Mouse (Mus musculus) midbrain, embryonic 13.5 days (tissue): ENCODE measurements around the gene Hmgcll1. TPM values are rescaled to one million over a fixed set of nuclear protein-coding genes. Genes with fewer than 3 reads are reported as not detected.

ENCODE experiments used
- ATAC-seq: fragments of 200-750 bp; cut with Nextera tagmentation; 2 replicates; pipeline ENCODE4 v1.8.0; 2017; ENCODE audit warnings: mild to moderate bottlenecking, moderate TSS enrichment, moderate library complexity
- H3K27ac ChIP-seq: fragments of 300-500 bp; sonication (generic); 2 replicates; pipeline ENCODE4 v1.5.1; 2015; ENCODE audit warnings: inconsistent platforms, mild to moderate bottlenecking, moderate library complexity
- H3K27me3 ChIP-seq: fragments of 300-500 bp; sonication (generic); 2 replicates; pipeline ENCODE4 v1.6.1; 2015; ENCODE audit warnings: mild to moderate bottlenecking, inconsistent platforms
- H3K36me3 ChIP-seq: fragments of 300-500 bp; sonication (generic); 2 replicates; pipeline ENCODE4 v1.6.1; 2015; ENCODE audit warnings: mild to moderate bottlenecking, inconsistent platforms
- H3K4me1 ChIP-seq: fragments of 300-500 bp; sonication (generic); replicated peaks from 2 replicates; pipeline ENCODE4 v1.6.1; 2015; ENCODE audit warnings: inconsistent platforms
- H3K4me2 ChIP-seq: fragments of 300-500 bp; sonication (generic); replicated peaks from 2 replicates; pipeline ENCODE4 v1.6.1; 2015; ENCODE audit warnings: moderate library complexity, mild to moderate bottlenecking, inconsistent platforms
- H3K4me3 ChIP-seq: fragments of 300-500 bp; sonication (generic); replicated peaks from 2 replicates; pipeline ENCODE4 v1.5.1; 2015; ENCODE audit warnings: mild to moderate bottlenecking, inconsistent platforms
- H3K9ac ChIP-seq: fragments of 300-500 bp; sonication (generic); replicated peaks from 2 replicates; pipeline ENCODE4 v1.6.1; 2015; ENCODE audit warnings: mild to moderate bottlenecking, inconsistent platforms
- H3K9me3 ChIP-seq: fragments of 300-500 bp; sonication (generic); 2 replicates; pipeline ENCODE4 v1.6.1; 2016; ENCODE audit warnings: mild to moderate bottlenecking, inconsistent platforms
- WGBS: fragments of 180-500 bp; shearing (Covaris S2); methylation state at CpG from one replicate; pipeline ENCODE4 v1.1.7; 2015; 5-methylcytosine and 5-hydroxymethylcytosine counted together
- polyA plus RNA-seq: library from polyadenylated mRNA; unstranded; fragments of >200 nt; fragmentation: Nextera tagmentation; extraction: Ambion mirVana; gene quantifications from 2 replicates; pipeline ENCODE4 v1.2.1, GENCODE M21; 2015

Hmgcll1 gene
- 21.6 and 22.6 TPM in 2 replicates for polyA plus RNA-seq

DNA sequence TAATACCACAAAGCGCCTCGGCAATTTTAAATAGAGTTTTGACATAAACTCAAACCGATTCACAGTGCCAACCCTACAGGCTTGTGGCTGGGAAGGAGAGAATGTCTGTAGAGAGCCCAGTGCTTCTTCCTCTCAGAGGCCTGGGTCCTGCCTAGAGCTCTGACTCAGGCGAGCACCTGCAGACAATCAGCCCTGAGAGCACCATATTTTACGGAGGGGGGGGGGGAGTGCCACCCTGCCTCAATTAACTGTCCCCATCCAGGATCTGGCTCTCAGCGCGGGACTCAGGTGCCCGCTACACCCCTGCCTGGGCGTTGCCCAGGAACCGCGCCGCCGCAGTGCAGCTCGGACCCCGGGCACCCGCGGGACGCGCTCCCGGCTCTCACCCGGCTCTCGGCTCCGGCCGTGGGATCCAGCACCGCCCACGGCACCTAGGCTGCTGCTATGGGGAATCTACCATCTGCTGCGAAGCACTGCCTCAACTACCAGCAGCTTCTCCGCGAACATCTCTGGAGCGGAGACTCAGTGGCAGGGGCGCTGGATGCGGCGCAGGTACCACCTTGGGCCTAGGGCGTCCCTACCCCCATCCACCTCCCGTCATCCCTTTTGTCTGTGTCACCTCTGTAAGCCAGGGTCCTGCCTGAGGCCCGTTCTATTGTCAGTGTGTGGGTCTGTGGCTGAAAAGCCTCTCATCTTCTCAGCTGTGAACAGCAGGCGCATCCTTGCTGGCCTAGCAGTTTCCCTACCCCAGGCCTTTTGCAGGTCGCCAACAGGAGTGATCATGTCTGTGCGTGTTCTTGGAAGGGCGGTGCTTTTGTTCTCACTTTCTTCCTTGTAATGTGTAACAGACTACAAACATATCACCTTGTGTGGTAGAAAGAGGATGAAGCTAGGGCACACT lies at the start of gene Hmgcll1:
TSS of gene Hmgcll1 (plus strand) at position 225 of the 901 bp plus-strand sequence.
- H3K9me3 ChIP-seq, result no peaks in the 10 kb centered on the region
- H3K27me3 ChIP-seq, result no peaks in the 10 kb centered on the region
- peak; percentile 95 for ATAC-seq
- no peaks in the 10 kb centered on the region for H3K36me3 ChIP-seq
- peak within 1 kb of the TSS; percentile 88 for H3K9ac ChIP-seq
- peak within 1 kb of the TSS; percentile 61 for H3K4me3 ChIP-seq
- H3K4me1 ChIP-seq, result peaks cover 22% of the 10 kb centered on the region
- peak within 1 kb of the TSS; percentile 92 for H3K27ac ChIP-seq
- peak within 1 kb of the TSS; percentile 78 for H3K4me2 ChIP-seq
- 3% methylated on average over 39 of the region's 40 CpGs for WGBS

DNA sequence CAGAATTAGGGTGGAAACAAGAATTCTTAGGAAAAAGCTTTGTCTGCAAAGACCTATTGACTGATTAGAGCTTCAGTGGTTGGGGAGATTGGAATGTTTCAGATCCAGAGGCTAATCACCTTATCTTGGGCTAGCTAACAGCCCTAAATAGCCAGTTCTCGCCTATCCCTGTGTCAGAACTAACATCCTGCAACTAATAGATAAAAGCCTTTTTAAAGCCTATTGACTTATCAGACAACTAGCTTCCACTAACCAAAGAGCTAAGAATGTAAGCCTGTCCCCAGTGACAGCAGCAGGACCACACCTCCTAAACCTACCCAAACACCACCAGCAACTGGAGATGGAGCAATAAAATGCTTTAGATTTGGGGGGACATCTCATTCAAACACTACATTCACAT lies 34.6 kb upstream of the Hmgcll1 start:
- no peak overlapping the region for H3K4me2 ChIP-seq
- no peaks in the 10 kb centered on the region for H3K4me1 ChIP-seq
- H3K36me3 ChIP-seq, result no peaks in the 10 kb centered on the region
- ATAC-seq, result no peak
- no peak overlapping the region for H3K4me3 ChIP-seq
- WGBS, result 27% methylated on average over 1 of the region's 1 CpGs
- H3K27me3 ChIP-seq, result no peaks in the 10 kb centered on the region
- H3K9me3 ChIP-seq, result no peaks in the 10 kb centered on the region
- H3K27ac ChIP-seq, result no peak overlapping the region
- no peak overlapping the region for H3K9ac ChIP-seq

DNA sequence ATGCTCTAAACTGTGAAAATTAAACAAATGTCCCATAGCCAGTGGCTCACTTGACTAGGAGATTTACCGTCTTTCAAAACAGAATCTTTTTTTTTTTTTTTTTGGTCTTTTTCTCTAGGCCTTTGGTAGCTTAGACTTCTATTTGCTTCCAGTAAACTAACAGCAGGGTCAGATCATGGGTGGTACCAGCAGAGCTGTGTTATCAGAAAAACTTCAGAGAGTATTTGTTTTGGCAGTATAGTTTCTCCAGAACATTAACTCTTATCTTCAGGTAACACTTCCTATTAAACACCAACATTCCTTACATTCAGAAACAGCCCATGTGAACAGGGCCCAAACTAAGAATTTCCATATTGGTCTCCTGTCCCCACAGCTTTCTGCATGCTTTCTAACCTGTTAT lies 33.5 kb upstream of the Hmgcll1 start:
- Histone ChIP-seq H3K9me3 (no peaks in the 10 kb centered on the region), H3K4me1 (no peaks in the 10 kb centered on the region), H3K36me3 (no peaks in the 10 kb centered on the region), H3K27ac (no peak overlapping the region), H3K27me3 (no peaks in the 10 kb centered on the region), H3K4me3 (no peak overlapping the region), H3K9ac (no peak overlapping the region), H3K4me2 (no peak overlapping the region)
- 89% methylated on average over 1 of the region's 1 CpGs for WGBS
- no peak for ATAC-seq

- no peaks in the 10 kb centered on the region for H3K27me3 ChIP-seq
- WGBS, result 91% methylated on average over 4 of the region's 4 CpGs
- no peaks in the 10 kb centered on the region for H3K36me3 ChIP-seq
- no peak overlapping the region for H3K4me2 ChIP-seq
- H3K9me3 ChIP-seq, result no peaks in the 10 kb centered on the region
- H3K27ac ChIP-seq, result no peak overlapping the region
- no peaks in the 10 kb centered on the region for H3K4me1 ChIP-seq
- no peak for ATAC-seq
- H3K4me3 ChIP-seq, result no peak overlapping the region
- no peak overlapping the region for H3K9ac ChIP-seq
These were observed 25.2 kb upstream of the Hmgcll1 start for GRCm38 (mm10) chr9:75989491-75989890.

DNA sequence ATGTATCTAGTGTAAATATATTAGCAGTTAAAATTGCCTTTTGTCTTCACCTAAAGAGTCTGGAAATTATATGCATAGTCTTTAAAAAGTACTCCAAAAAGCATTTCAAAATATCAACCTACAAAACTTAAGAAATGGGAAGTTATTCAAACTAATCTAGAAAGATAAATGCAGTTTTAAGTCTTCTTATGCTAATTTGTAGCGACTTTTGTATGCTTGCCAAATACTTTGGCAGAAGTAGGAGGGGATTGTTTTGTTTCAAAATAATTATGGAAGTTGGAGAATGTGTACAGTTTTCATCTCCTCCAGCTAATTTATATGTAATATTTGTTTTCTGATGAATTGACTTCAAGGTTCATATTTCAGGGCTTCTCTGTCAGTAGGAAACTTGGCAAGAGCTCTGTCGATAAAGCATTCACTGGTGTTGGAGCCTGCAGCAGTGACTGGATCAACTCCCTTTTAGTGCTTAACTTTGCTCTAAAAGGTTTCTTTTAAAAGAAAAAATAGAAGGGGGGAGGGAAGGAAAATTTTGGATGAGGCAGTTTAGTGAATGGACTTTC lies 15.8 kb upstream of the Hmgcll1 start:
- H3K4me3 ChIP-seq, result no peak overlapping the region
- H3K4me2 ChIP-seq, result no peak overlapping the region
- WGBS, result 76% methylated on average over 2 of the region's 2 CpGs
- no peak overlapping the region for H3K9ac ChIP-seq
- H3K27me3 ChIP-seq, result no peaks in the 10 kb centered on the region; the same call in 1 of the 2 replicates
- ATAC-seq, result no peak
- no peaks in the 10 kb centered on the region for H3K9me3 ChIP-seq
- H3K36me3 ChIP-seq, result no peaks in the 10 kb centered on the region
- no peak overlapping the region for H3K27ac ChIP-seq
- H3K4me1 ChIP-seq, result no peaks in the 10 kb centered on the region

GRCm38 (mm10) chr9:76000876-76001858 lies 13.5 kb upstream of the Hmgcll1 start:
- no peak overlapping the region for H3K9ac ChIP-seq
- ATAC-seq, result peak; percentile 62; the same call in 1 of the 2 replicates
- H3K4me2 ChIP-seq, result no peak overlapping the region
- no peaks in the 10 kb centered on the region for H3K36me3 ChIP-seq
- H3K4me3 ChIP-seq, result no peak overlapping the region
- whole genome bisulfite sequencing, result 50% methylated on average over 10 of the region's 10 CpGs
- no peaks in the 10 kb centered on the region; the same call in 1 of the 2 replicates for H3K27me3 ChIP-seq
- H3K4me1 ChIP-seq, result no peaks in the 10 kb centered on the region
- no peaks in the 10 kb centered on the region for H3K9me3 ChIP-seq
- no peak overlapping the region for H3K27ac ChIP-seq

- no peaks in the 10 kb centered on the region for H3K9me3 ChIP-seq
- WGBS, result 83% methylated on average over 3 of the region's 3 CpGs
- H3K36me3 ChIP-seq, result no peaks in the 10 kb centered on the region
- no peaks in the 10 kb centered on the region for H3K4me1 ChIP-seq
- H3K9ac ChIP-seq, result no peak overlapping the region
- H3K4me3 ChIP-seq, result no peak overlapping the region
- H3K27me3 ChIP-seq, result no peaks in the 10 kb centered on the region; the same call in 1 of the 2 replicates
- H3K27ac ChIP-seq, result no peak overlapping the region
- no peak for ATAC-seq
- no peak overlapping the region for H3K4me2 ChIP-seq
These were observed 11.6 kb upstream of the Hmgcll1 start for GRCm38 (mm10) chr9:76003066-76003465.

DNA sequence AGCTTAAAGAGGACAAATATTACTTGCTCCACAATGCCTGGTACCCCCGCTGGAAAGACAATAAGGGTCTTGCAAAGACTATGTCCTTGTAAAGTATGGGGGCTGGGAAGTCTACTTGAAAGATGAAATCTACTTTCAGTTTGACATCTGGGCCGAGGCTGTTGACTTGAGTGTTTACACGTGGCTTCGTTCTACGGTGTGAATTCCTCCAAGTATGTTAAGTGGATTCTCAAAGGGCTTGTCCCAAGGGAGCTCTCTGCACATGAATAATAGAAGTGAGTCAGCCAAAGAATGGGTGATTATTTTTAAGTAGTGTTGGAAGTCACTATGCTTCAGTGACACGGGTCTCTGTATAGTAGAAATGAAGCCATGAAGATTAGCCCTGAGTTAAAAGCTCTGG lies 11.0 kb upstream of the Hmgcll1 start:
- Histone ChIP-seq H3K4me2 (no peak overlapping the region), H3K36me3 (no peaks in the 10 kb centered on the region), H3K27me3 (no peaks in the 10 kb centered on the region; the same call in 1 of the 2 replicates), H3K4me1 (no peaks in the 10 kb centered on the region), H3K9me3 (no peaks in the 10 kb centered on the region), H3K27ac (no peak overlapping the region), H3K4me3 (no peak overlapping the region), H3K9ac (no peak overlapping the region)
- ATAC-seq, result no peak
- WGBS, result 67% methylated on average over 6 of the region's 6 CpGs

- Histone ChIP-seq H3K27me3 (no peaks in the 10 kb centered on the region; the same call in 1 of the 2 replicates), H3K9me3 (no peaks in the 10 kb centered on the region), H3K27ac (no peak overlapping the region), H3K36me3 (no peaks in the 10 kb centered on the region), H3K4me3 (no peak overlapping the region), H3K9ac (no peak overlapping the region), H3K4me2 (no peak overlapping the region), H3K4me1 (no peaks in the 10 kb centered on the region)
- ATAC-seq, result no peak
- WGBS, result 70% methylated on average over 6 of the region's 6 CpGs
These were observed 7.2 kb upstream of the Hmgcll1 start for GRCm38 (mm10) chr9:76007342-76007970.

DNA sequence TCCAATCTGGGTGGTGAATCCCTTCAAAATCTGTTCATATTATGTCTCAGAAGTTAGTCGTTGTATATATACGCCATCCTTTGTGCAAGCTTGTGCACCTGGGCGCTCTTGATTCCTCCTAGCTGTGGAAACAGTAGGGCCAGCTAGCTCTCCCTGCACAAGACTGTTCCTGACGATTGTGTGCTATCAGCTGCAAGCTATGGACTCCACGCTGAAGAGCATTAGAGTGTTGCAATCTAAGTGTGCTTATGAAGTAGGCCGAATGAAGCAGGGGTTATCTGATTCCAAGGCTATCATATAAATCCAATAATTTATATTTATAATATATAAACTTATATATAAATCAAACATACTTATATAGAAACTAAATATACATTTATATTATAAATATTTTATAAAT lies 866 bp upstream of the Hmgcll1 start:
- Histone ChIP-seq H3K27me3 (no peaks in the 10 kb centered on the region), H3K9ac (no peak overlapping the region), H3K36me3 (no peaks in the 10 kb centered on the region), H3K4me1 (peaks cover 22% of the 10 kb centered on the region), H3K4me2 (no peak overlapping the region), H3K4me3 (no peak overlapping the region), H3K9me3 (no peaks in the 10 kb centered on the region), H3K27ac (no peak overlapping the region)
- ATAC-seq, result no peak
- 84% methylated on average over 6 of the region's 6 CpGs for WGBS

DNA sequence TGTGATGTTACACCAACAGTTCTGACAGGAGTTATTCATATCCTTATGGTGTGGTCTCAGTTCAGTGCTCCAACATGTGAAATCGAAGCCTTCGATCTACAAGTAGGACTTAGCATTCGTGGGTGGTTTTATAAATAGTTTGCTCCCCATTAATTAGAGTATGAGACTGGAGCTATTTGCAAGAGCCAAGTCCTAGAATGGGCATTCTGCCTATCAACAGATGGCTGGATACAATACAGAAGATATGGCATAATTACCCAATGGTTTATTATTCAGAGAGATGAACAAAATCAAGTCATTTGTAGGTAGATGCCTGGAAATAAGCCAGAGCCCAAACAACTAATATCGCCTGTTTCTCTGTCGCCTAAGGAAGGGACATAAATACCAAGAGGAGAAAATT lies 1.3 kb downstream of the Hmgcll1 start:
- Histone ChIP-seq H3K4me3 (peak overlapping the region; percentile 61; the same call in 1 of the 2 replicates), H3K36me3 (no peaks in the 10 kb centered on the region), H3K4me2 (peak overlapping the region; percentile 78), H3K9ac (no peak overlapping the region; the same call in 1 of the 2 replicates), H3K27me3 (no peaks in the 10 kb centered on the region), H3K4me1 (peaks cover 22% of the 10 kb centered on the region), H3K9me3 (no peaks in the 10 kb centered on the region), H3K27ac (no peak overlapping the region)
- 89% methylated on average over 5 of the region's 5 CpGs for WGBS
- no peak for ATAC-seq
